Mouse (Mus musculus) embryonic facial prominence, embryonic 15.5 days (tissue): ENCODE data around the gene Vcp. TPM values are rescaled to one million over a fixed set of nuclear protein-coding genes. Genes with fewer than 3 reads are reported as not detected.

Experiments used
- ATAC-seq: fragments of 200-750 bp; cut with Nextera tagmentation; 2 replicates; pipeline ENCODE4 v1.8.0; 2017; ENCODE audit warnings: low read depth, moderate TSS enrichment; ENCODE audit not compliant: insufficient number of reproducible peaks, low FRiP score, low TSS enrichment
- H3K27ac ChIP-seq: fragments of 300-500 bp; sonication (generic); replicated peaks from 2 replicates; pipeline ENCODE4 v1.5.1; 2015; ENCODE audit warnings: mild to moderate bottlenecking, inconsistent platforms
- H3K27me3 ChIP-seq: fragments of 300-500 bp; sonication (generic); 2 replicates; pipeline ENCODE4 v1.6.1; 2015; ENCODE audit warnings: inconsistent platforms
- H3K36me3 ChIP-seq: fragments of 300-500 bp; sonication (generic); 2 replicates; pipeline ENCODE4 v1.6.1; 2015; ENCODE audit warnings: mild to moderate bottlenecking, inconsistent platforms
- H3K4me1 ChIP-seq: fragments of 300-500 bp; sonication (generic); 2 replicates; pipeline ENCODE4 v1.6.1; 2015; ENCODE audit warnings: inconsistent platforms
- H3K4me2 ChIP-seq: fragments of 300-500 bp; sonication (generic); replicated peaks from 2 replicates; pipeline ENCODE4 v1.6.1; 2015; ENCODE audit warnings: mild to moderate bottlenecking, inconsistent platforms
- H3K4me3 ChIP-seq: fragments of 300-500 bp; sonication (generic); replicated peaks from 2 replicates; pipeline ENCODE4 v1.5.1; 2015; ENCODE audit warnings: mild to moderate bottlenecking, inconsistent platforms
- H3K9ac ChIP-seq: fragments of 300-500 bp; sonication (generic); 2 replicates; pipeline ENCODE4 v1.6.1; 2015; ENCODE audit warnings: inconsistent platforms
- H3K9me3 ChIP-seq: fragments of 300-500 bp; sonication (generic); replicated peaks from 2 replicates; pipeline ENCODE4 v1.6.1; 2016; ENCODE audit warnings: inconsistent platforms
- WGBS: fragments of 180-500 bp; shearing (Covaris S2); methylation state at CpG from one replicate; pipeline ENCODE4 v1.1.7; 2015; 5-methylcytosine and 5-hydroxymethylcytosine counted together
- polyA plus RNA-seq: library from polyadenylated mRNA; unstranded; fragments of >200 nt; fragmentation: Nextera tagmentation; extraction: Ambion mirVana; gene quantifications from 2 replicates; pipeline ENCODE4 v1.2.1, GENCODE M21; 2015

Gene Vcp
- polyA plus RNA-seq, 1 experiment from 2014 or later: 494 TPM

DNA sequence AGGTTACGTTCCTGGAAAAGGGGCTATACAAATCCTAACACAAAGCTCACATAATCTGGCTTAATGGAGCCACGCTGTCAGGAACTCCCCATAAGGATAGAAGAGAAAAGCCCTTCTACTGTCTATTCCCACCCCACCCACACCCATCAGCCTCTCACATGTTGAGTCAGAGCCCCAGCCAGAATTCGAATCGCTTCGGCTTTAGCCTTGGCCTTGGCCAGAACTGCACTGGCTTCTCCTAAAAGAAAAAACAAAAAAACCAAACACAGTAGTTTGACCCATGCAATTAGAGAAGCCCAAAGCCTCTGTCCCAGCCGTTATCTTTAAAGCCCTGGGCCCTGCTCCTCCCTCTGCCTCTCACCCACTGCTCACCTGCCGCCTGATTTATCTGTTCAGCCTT is 28.8 kb upstream of the Vcp start:
- H3K9ac ChIP-seq: no peak overlapping the region
- WGBS: 91% methylated on average over 7 of the region's 7 CpGs
- peaks cover 47% of the 10 kb centered on the region for H3K36me3 ChIP-seq
- no peak overlapping the region for H3K4me2 ChIP-seq
- no peak overlapping the region for H3K4me3 ChIP-seq
- H3K9me3 ChIP-seq: no peaks in the 10 kb centered on the region
- no peak overlapping the region for H3K27ac ChIP-seq
- no peak for ATAC-seq
- H3K4me1 ChIP-seq: peaks cover 34% of the 10 kb centered on the region
- H3K27me3 ChIP-seq: no peaks in the 10 kb centered on the region

GRCm38 (mm10) chr4:43025084-43025960 is 25.0 kb upstream of the Vcp start, which contains the start of gene Pigo:
Pigo (minus strand) TSS chr4:43025819.
- Histone ChIP-seq H3K4me3 (peak within 1 kb of the TSS; percentile 65), H3K36me3 (peaks cover 67% of the 10 kb centered on the region), H3K9me3 (no peaks in the 10 kb centered on the region), H3K4me1 (peaks cover 23% of the 10 kb centered on the region), H3K9ac (peak within 1 kb of the TSS; percentile 28), H3K4me2 (peak within 1 kb of the TSS; percentile 72), H3K27ac (peak within 1 kb of the TSS; percentile 92), H3K27me3 (no peaks in the 10 kb centered on the region)
- peak; percentile 87 for ATAC-seq
- 4% methylated on average over 42 of the region's 42 CpGs for WGBS

GRCm38 (mm10) chr4:43024673-43025072 is 24.4 kb upstream of the Vcp start:
- Histone ChIP-seq H3K4me1 (peaks cover 16% of the 10 kb centered on the region), H3K36me3 (peaks cover 70% of the 10 kb centered on the region), H3K9me3 (no peaks in the 10 kb centered on the region), H3K4me2 (peak overlapping the region; percentile 72), H3K9ac (peak overlapping the region; percentile 28), H3K27ac (peak overlapping the region; percentile 92), H3K27me3 (no peaks in the 10 kb centered on the region), H3K4me3 (peak overlapping the region; percentile 65)
- WGBS: 69% methylated on average over 14 of the region's 14 CpGs
- ATAC-seq: no peak

DNA sequence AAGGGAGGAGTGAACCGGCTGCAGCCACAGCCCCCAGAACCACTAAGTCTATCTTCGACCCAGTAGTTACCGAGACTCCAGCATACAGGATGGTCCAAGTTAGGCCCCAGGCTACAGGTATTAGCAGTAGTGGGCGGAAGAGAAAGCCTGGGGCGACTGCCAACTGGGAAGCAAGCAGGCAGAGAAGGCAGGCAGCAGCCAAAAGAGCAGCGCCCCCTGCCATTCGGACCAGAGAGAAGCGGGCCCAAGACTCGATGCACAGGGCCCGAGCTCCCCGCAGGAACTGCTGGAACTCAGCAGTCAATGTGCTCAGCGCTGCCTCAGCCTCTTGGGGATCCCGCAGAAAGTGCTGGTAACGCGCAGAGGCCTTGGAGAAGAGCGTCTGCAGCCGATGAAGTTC is 21.0 kb upstream of the Vcp start:
- ATAC-seq: no peak
- 76% methylated on average over 17 of the region's 17 CpGs for WGBS
- Histone ChIP-seq H3K36me3 (peaks cover 68% of the 10 kb centered on the region), H3K9ac (no peak overlapping the region), H3K27ac (no peak overlapping the region), H3K4me2 (no peak overlapping the region), H3K4me1 (peaks cover 11% of the 10 kb centered on the region), H3K27me3 (no peaks in the 10 kb centered on the region), H3K4me3 (no peak overlapping the region), H3K9me3 (no peaks in the 10 kb centered on the region)

DNA sequence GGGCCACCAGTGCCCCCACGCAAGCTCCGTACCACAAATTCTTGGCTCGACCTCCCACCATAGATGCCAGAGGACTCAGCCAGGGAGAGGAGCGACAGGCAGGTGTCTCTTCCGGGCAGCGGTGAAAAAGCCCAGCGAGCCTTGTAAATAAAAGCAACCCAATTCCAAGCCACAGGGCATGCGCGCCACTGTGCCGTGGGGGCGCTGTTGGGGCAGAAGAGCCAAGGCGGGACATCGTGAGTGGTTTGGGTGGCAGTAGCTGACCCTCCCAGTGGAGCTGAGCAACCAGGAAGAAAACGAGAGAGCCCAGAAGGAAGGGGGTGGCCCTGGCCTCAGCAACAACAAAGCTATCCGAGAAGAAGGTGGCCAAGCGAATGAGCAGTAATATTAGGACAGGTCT is 20.6 kb upstream of the Vcp start:
- Histone ChIP-seq H3K4me3 (no peak overlapping the region), H3K27ac (no peak overlapping the region), H3K9ac (no peak overlapping the region), H3K27me3 (no peaks in the 10 kb centered on the region), H3K4me1 (peaks cover 11% of the 10 kb centered on the region), H3K36me3 (peaks cover 73% of the 10 kb centered on the region), H3K9me3 (no peaks in the 10 kb centered on the region), H3K4me2 (no peak overlapping the region)
- no peak for ATAC-seq
- 86% methylated on average over 16 of the region's 16 CpGs for WGBS

DNA sequence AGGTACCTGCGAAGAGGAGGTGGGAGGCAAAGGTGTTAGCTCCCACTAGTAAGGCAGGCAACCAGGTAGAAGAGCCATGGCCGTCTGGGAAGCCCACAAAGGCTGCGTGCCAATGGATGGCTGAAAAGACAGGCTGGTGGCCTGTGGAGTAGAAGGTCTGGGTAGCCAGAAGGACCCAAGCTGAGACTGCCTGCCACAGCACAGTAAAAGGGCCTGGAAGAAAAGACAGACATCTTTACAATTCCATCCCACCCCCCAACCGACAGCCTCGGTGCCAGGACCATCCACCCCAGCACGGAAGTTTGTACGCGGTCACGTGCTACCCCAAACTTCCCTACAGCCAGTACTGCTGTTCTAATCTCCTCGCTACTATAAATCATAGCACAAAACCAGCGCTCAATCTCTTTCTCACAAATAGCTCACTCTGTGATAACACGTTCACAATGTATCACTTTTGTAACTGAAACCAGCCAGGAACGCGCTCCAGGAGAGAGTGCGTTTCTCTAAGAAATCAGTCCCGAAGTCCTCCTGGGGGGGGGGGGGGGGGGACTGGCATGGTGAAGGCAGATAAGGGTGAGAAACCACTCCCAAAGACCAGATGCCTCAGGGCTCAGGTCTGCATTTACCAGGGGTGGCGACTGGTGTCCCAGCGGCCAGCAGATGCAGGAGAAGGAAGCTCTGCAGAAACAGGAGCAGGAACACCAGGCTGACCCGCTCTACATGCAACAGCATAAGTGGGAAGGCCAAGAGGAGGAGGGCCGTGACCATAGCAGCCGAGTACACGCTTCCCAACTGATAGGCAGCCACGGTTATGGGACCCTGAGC is 19.5 kb upstream of the Vcp start:
- no peaks in the 10 kb centered on the region for H3K9me3 ChIP-seq
- WGBS: 93% methylated on average over 23 of the region's 23 CpGs
- H3K9ac ChIP-seq: no peak overlapping the region
- no peak for ATAC-seq
- H3K27me3 ChIP-seq: no peaks in the 10 kb centered on the region
- peaks cover 73% of the 10 kb centered on the region for H3K36me3 ChIP-seq
- no peak overlapping the region for H3K27ac ChIP-seq
- peaks cover 7% of the 10 kb centered on the region for H3K4me1 ChIP-seq
- no peak overlapping the region for H3K4me2 ChIP-seq
- H3K4me3 ChIP-seq: no peak overlapping the region

DNA sequence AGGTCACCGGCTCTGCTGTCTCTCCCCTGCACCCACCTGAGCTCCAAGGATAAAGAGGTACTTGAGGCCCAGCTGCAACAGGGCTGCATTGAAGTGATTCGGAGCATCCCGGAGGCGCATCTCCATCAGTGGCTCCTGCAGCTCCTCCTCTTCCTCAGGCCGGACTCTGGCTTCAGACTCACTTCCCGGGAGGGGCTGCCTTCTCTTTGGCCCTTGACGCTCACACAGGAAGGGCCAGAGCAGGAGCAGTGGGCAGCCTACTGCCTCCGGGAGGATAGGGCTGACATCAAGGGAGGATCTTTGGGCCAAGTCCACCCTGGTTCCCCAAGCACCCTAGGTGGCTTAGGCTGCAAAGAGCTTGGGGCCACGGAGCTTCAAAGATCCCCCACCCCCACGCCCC is 18.9 kb upstream of the Vcp start:
- no peaks in the 10 kb centered on the region for H3K9me3 ChIP-seq
- ATAC-seq: no peak
- H3K4me3 ChIP-seq: no peak overlapping the region
- peaks cover 73% of the 10 kb centered on the region for H3K36me3 ChIP-seq
- 90% methylated on average over 10 of the region's 10 CpGs for WGBS
- H3K4me1 ChIP-seq: peaks cover under 1% of the 10 kb centered on the region; the same call in 1 of the 2 replicates
- H3K27ac ChIP-seq: no peak overlapping the region
- H3K9ac ChIP-seq: no peak overlapping the region
- no peaks in the 10 kb centered on the region for H3K27me3 ChIP-seq
- H3K4me2 ChIP-seq: no peak overlapping the region

DNA sequence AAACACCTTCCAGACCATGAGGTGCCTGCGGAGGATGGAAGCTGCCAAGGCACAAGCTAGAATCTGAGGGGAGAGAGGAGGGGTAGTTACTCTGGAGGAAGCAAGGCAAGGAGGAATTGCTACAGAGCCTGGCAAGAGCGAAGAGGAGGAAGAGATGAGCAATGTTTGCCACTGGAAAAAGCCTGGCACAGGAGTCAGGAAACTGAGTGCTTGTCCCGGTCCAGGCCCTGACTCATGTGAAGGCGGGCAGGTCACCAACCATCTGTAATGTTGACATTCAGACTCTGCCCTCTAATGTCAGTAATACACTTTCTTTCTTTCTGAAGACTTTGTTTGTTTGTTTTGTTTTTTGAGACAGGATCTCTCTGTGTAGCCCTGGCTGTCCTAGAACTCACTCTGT is 17.8 kb upstream of the Vcp start:
- H3K4me3 ChIP-seq: no peak overlapping the region
- peaks cover 66% of the 10 kb centered on the region for H3K36me3 ChIP-seq
- H3K9me3 ChIP-seq: no peaks in the 10 kb centered on the region
- no peak overlapping the region for H3K9ac ChIP-seq
- no peak for ATAC-seq
- WGBS: 85% methylated on average over 4 of the region's 4 CpGs
- H3K27me3 ChIP-seq: no peaks in the 10 kb centered on the region
- H3K4me2 ChIP-seq: no peak overlapping the region
- H3K27ac ChIP-seq: no peak overlapping the region
- no peaks in the 10 kb centered on the region for H3K4me1 ChIP-seq

- H3K4me1 ChIP-seq: peaks cover 13% of the 10 kb centered on the region
- H3K4me3 ChIP-seq: no peak overlapping the region
- no peak overlapping the region for H3K27ac ChIP-seq
- peaks cover 9% of the 10 kb centered on the region for H3K36me3 ChIP-seq
- no peak overlapping the region for H3K4me2 ChIP-seq
- H3K27me3 ChIP-seq: no peaks in the 10 kb centered on the region
- H3K9me3 ChIP-seq: no peaks in the 10 kb centered on the region
- 90% methylated on average over 1 of the region's 1 CpGs for WGBS
- H3K9ac ChIP-seq: no peak overlapping the region
- ATAC-seq: no peak
Observed at GRCm38 (mm10) chr4:43012091-43012490, 11.8 kb upstream of the Vcp start.

DNA sequence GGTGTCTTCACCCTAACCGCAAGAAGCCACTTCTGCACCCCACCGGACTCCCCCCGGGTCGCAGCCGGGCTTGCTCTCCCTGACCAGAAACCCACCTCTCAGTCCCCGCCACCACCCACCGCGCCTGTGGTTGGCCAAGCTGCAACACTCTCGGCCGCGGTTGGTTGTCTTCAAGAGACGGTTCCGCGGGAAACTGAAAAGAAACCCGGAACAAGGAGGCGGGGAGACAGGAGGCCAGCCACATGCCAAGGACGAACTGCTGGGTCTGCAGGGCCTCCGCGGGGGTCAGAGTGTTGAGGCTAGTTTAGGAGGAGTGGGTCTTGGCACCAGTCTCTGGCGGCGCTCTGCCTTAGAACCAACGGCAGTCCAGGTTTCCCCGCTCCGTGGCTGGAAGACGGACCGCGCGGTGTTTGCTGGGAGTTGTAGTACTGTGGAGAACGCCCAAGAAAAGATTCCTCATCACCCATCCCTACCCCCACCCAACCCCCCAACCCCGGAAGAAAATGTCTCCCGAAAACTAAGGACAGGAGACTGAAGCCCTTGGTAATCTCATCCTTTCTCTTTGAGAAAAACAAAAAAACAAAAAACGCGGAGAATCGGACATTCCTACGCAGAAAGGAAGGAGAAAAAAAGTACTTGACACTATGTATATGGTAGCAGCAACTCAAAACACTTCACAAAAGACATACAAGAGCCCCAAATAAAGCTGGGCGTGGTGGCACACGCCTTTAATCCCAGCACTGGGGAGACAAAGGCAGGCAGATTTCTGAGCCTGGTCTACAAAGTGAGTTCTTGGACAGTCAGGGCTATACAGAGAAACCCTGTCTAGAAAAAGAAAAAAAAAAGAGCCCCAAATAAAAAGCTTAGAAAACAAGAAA is 10.1 kb upstream of the Vcp start, which contains the start of gene Fancg:
Gene Fancg, minus strand, starts transcription at position 346 of the 878 bp plus-strand sequence.
- peak within 1 kb of the TSS; percentile 80 for H3K4me2 ChIP-seq
- peak within 1 kb of the TSS; percentile 39 for H3K27ac ChIP-seq
- H3K27me3 ChIP-seq: no peaks in the 10 kb centered on the region
- H3K4me1 ChIP-seq: peaks cover 13% of the 10 kb centered on the region
- 1% methylated on average over 37 of the region's 37 CpGs for WGBS
- no peaks in the 10 kb centered on the region for H3K9me3 ChIP-seq
- peak within 1 kb of the TSS; percentile 23 for H3K9ac ChIP-seq
- H3K4me3 ChIP-seq: peak within 1 kb of the TSS; percentile 86
- no peaks in the 10 kb centered on the region for H3K36me3 ChIP-seq
- ATAC-seq: peak; percentile 90
